Mouse (Mus musculus) olfactory bulb, adult 2 months (tissue): ENCODE measurements around the gene Eng. TPM values are rescaled to one million over a fixed set of nuclear protein-coding genes. Genes with fewer than 3 reads are reported as not detected.
A peak's percentile ranks its signal among the peaks of the same experiment; 100 is the strongest.

Experiments
- H3K27ac ChIP-seq: fragments of 200-500 bp; 2 replicates; pipeline ENCODE4 v1.5.1; 2012; ENCODE audit warnings: low read depth, low read length; ENCODE audit not compliant: insufficient read depth
- H3K4me1 ChIP-seq: fragments of 200-500 bp; 2 replicates; pipeline ENCODE4 v1.6.1; 2012; ENCODE audit warnings: low read length; ENCODE audit not compliant: control insufficient read depth, insufficient read depth
- H3K4me3 ChIP-seq: fragments of 200-500 bp; 2 replicates; pipeline ENCODE4 v1.5.1; 2012; ENCODE audit warnings: mild to moderate bottlenecking, low read depth, low read length, moderate library complexity; ENCODE audit not compliant: insufficient read depth
- CTCF ChIP-seq: fragments of 200-500 bp; IDR thresholded peaks from 2 replicates; pipeline ENCODE4 v1.5.1; 2012; ENCODE audit warnings: low read depth, mild to moderate bottlenecking, low read length, moderate library complexity; ENCODE audit not compliant: insufficient read depth
- POLR2A ChIP-seq: fragments of 200-500 bp; IDR thresholded peaks from 2 replicates; pipeline ENCODE4 v1.6.1; 2012; ENCODE audit warnings: mild to moderate bottlenecking, low read depth, low read length, moderate library complexity; ENCODE audit not compliant: insufficient read depth
- WGBS: fragments of 180-500 bp; shearing (Covaris S2); methylation state at CpG from one replicate; pipeline ENCODE4 v1.1.7; 2018; 5-methylcytosine and 5-hydroxymethylcytosine counted together
- polyA plus RNA-seq: library from polyadenylated mRNA; stranded (reverse); fragments of >200 nt; gene quantifications from 2 replicates; pipeline ENCODE4 v1.2.4, GENCODE M21; 2012; ENCODE audit warnings: low replicate concordance; ENCODE audit not compliant: missing spikeins, insufficient read depth, insufficient read length

Eng gene
- polyA plus RNA-seq = not detected in 2 replicates

- Histone ChIP-seq H3K4me1 (peaks cover 17% of the 10 kb centered on the region), H3K4me3 (peak within 1 kb of the TSS; percentile 21), H3K27ac (no peak within 1 kb of the TSS)
- TF ChIP-seq POLR2A = no peak
- no peak for TF ChIP-seq CTCF
- WGBS = 68% methylated on average over 31 of the region's 31 CpGs
Observed at GRCm38 (mm10) chr2:32646379-32647056, at the start of gene Eng. Gene Eng (plus strand): TSS chr2:32646595.

DNA sequence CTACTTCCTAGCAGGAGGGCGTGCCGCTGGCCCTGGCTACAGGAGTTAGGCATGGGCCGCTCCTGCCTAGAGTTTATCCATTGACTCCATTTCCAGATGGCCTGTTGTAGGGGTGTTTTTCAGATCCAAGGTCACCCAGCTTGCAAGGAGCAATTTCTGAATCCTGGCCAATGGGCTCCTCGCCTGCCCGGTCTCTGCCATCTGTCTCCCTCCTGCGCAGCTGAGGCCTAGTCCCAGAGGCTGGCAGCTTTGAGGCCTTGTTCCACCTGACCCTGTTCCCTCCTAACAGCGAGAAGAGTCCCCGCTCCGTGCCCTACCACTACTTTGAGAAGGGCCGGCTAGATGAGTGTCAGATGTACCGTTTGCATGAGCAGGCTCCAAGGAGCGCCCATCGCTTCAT, 49.7 kb upstream of the Eng start:
- 88% methylated on average over 13 of the region's 13 CpGs for WGBS
- H3K4me1 ChIP-seq = no peaks in the 10 kb centered on the region
- no peak overlapping the region for H3K4me3 ChIP-seq
- no peak overlapping the region for H3K27ac ChIP-seq
- TF ChIP-seq POLR2A (no peak), CTCF (no peak)

DNA sequence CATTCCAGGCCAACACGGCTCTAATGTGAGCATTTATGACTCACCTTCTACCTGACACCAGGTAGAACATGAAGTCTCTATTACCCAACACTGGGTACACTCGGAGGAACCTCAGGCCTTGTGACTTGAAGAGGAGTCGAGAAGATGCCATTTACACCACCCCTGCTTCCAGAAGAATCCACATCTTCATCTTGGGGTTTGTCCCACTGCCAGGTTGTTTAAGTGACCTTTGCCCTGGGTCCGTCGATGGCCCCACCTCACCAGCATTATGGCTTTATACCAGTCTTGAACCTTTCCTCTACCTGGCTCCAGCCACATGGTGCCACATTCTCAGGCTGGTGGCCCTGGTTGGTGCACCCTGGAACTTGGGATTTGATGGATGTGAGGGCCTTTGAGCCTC, 49.1 kb upstream of the Eng start:
- no peak overlapping the region for H3K27ac ChIP-seq
- H3K4me1 ChIP-seq = no peaks in the 10 kb centered on the region
- H3K4me3 ChIP-seq = no peak overlapping the region
- TF ChIP-seq POLR2A = no peak
- 89% methylated on average over 5 of the region's 5 CpGs for WGBS

DNA sequence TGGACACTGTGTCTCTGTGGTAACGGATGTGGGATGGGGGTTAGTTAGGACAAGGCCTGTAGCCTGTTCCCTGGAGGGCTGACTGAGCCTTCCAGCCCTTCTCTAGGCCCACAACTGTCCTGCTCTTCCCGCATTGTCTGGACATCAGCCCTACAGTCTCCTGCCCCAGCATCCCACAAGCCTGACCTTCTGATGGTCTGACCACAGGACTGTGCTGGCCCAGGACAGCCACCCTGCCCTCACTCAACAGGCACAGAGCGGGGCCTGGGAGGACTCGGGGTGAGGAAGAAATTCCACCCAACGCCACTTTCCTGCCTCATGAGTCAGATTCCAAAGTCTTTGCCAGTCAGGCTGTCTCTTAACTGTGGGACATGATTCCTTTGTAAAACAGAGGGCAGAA, 48.7 kb upstream of the Eng start:
- no peak overlapping the region for H3K4me3 ChIP-seq
- no peak overlapping the region for H3K27ac ChIP-seq
- peaks cover 4% of the 10 kb centered on the region; the same call in 1 of the 2 replicates for H3K4me1 ChIP-seq
- TF ChIP-seq CTCF = no peak
- no peak for TF ChIP-seq POLR2A
- 91% methylated on average over 5 of the region's 5 CpGs for WGBS

DNA sequence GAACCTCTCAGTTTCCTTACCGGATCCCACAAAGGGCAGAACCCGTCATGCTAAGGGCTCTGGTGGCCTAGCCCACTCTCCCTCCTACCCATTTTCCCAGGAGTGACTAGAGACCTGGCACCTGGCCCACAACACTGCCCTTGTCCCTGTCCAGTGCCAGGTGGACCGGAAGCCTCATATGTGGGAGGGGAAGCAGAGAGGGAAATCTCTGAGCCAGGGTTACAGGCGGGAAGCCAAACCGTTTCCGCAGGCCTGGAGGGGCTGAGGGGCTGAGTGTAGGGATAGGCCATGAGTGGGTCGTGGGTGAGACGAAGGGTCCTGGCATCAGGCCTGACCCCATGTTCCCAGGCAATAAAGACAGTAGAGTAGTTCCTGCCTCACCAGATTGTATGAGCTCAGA, 47.9 kb upstream of the Eng start:
- H3K4me1 ChIP-seq = peaks cover 4% of the 10 kb centered on the region; the same call in 1 of the 2 replicates
- no peak overlapping the region for H3K4me3 ChIP-seq
- TF ChIP-seq CTCF = no peak
- no peak for TF ChIP-seq POLR2A
- H3K27ac ChIP-seq = no peak overlapping the region
- WGBS = 67% methylated on average over 8 of the region's 8 CpGs

DNA sequence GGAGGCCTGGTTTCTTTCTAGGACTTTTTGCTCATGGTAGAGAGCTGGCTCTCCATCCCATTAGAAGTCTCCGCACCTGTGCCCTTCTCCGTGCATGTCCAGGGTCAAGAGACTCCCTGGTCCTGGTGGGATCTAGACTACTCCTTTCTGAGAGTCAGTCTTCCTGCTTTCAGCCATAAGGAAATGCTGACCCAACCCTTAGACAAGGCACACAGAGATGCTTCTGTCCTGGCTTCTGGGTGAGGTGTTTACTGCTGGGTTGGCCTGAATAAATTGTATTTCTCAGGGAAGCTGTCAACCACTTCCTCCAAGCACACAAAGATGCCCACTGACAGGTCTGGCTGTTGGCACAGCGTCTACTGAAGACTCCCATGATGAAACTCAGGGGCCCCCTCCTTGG, 47.0 kb upstream of the Eng start, which contains the start of gene St6galnac6:
St6galnac6 (plus strand) TSS at position 301 of the 400 bp plus-strand sequence.
- Histone ChIP-seq H3K4me1 (peaks cover 4% of the 10 kb centered on the region; the same call in 1 of the 2 replicates), H3K27ac (no peak within 1 kb of the TSS), H3K4me3 (no peak within 1 kb of the TSS)
- WGBS = 94% methylated on average over 3 of the region's 3 CpGs
- TF ChIP-seq POLR2A (no peak), CTCF (no peak)

DNA sequence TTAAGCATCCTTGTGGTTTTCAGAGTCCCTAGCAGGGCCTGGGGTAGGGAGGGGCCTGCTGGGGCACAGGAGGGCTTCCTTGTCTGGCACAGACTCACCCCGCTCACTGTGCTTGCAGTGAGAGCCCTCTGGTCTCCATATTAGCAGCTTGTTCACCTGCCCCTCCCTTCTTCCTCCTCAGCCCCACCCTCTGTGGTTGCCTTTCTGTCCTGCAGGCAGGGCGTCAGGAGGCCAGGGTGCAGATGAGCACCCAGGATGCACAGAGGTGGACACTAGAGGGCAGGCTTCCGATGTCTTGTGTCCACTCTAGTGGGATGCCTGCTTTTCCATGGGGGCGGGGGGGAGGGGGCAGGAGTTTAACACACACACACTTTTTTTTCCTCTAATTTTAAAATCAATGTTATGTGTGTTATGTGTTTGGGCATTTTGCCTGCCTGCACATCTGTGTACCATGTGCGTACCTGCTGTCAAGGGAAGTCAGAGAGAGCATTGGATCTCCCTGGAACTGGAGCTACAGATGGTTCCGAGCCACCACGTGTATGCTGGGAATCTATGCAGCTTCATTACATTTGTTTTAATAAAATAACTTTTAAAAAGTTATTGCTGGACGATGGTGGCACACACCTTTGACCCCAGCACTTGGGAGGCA, 44.9 kb upstream of the Eng start:
- Histone ChIP-seq H3K4me3 (no peak overlapping the region), H3K4me1 (peaks cover 4% of the 10 kb centered on the region; the same call in 1 of the 2 replicates), H3K27ac (no peak overlapping the region)
- TF ChIP-seq POLR2A (no peak), CTCF (no peak)
- 45% methylated on average over 8 of the region's 8 CpGs for WGBS

DNA sequence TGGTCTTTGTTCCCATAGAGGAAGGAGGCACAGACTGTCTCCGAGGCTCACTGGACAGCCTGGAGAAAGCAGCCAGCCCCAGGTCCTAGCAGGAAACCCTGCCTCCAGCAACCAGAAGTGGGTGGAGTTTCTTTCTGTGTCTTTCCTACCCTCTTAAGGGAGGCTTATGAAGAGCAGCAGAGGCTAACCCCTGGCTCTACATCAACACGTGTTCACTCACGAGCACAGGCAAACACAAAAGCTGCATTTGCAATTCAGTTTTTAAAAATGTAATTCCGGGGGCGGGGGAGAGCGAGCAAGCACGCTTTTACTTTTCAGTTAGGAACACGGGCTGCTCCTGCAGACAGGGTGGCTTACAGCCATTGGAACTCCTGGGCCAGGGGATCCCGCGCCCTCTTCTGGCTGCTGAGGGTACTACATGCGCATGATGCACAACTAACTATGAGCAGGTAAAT, 43.8 kb upstream of the Eng start:
- no peak overlapping the region for H3K27ac ChIP-seq
- peaks cover 8% of the 10 kb centered on the region for H3K4me1 ChIP-seq
- H3K4me3 ChIP-seq = peak overlapping the region; percentile 17
- peak; percentile 86; the same call in 1 of the 2 replicates for TF ChIP-seq CTCF
- TF ChIP-seq POLR2A = no peak
- under 1% methylated on average over 11 of the region's 11 CpGs for WGBS

- H3K4me1 ChIP-seq = peaks cover 25% of the 10 kb centered on the region
- WGBS = 53% methylated on average over 10 of the region's 10 CpGs
- no peak overlapping the region for H3K4me3 ChIP-seq
- H3K27ac ChIP-seq = no peak overlapping the region
- TF ChIP-seq POLR2A = no peak
- TF ChIP-seq CTCF = no peak
Observed at GRCm38 (mm10) chr2:32604631-32605030, 41.8 kb upstream of the Eng start.
